Mouse (Mus musculus): ENCODE results near the gene Vps37d. TPM values are rescaled to one million over a fixed set of nuclear protein-coding genes. Genes with fewer than 3 reads are reported as not detected.

Vps37d gene
- polyA plus RNA-seq, 1 experiment from 2014 or later: 12.0 TPM

GRCm38 (mm10) chr5:135044575-135044974, 33.5 kb downstream of the Vps37d start:
- Histone ChIP-seq H3K4me1 (replicated peaks; ENCODE audit: control insufficient read depth, insufficient read depth, low read length) (0 out of 2 replicates have a peak, but pooled peaks cover 2% of the 10 kb centered on the region), H3K9me3 (ENCODE audit: control insufficient read depth, low read length) (no peaks in the 10 kb centered on the region), H3K4me2 (replicated peaks; ENCODE audit: low read depth, low read length) (no peak overlapping the region), H3K4me3 (ENCODE audit: low read depth, low read length) (no peak overlapping the region), H3K9ac (ENCODE audit: low read depth, low read length) (no peak overlapping the region), H3K36me3 (ENCODE audit: control insufficient read depth, insufficient read depth, low read length) (no peaks in the 10 kb centered on the region), H3K27ac (ENCODE audit: low read depth, low read length) (no peak overlapping the region), H3K27me3 (ENCODE audit: control insufficient read depth, insufficient read depth, low read length) (no peaks in the 10 kb centered on the region; the same call in 1 of the 2 replicates)
- WGBS: 88% methylated on average over 3 of the region's 3 CpGs
- ATAC-seq (ENCODE audit: low FRiP score) (no peak), DNase-seq (ENCODE audit: low spot score) (no peak)

- 28% methylated on average over 20 of the region's 21 CpGs for WGBS
- Histone ChIP-seq H3K4me3 (ENCODE audit: low read depth, low read length) (no peak overlapping the region), H3K36me3 (ENCODE audit: control insufficient read depth, insufficient read depth, low read length) (no peaks in the 10 kb centered on the region), H3K9ac (ENCODE audit: low read depth, low read length) (no peak overlapping the region), H3K4me2 (replicated peaks; ENCODE audit: low read depth, low read length) (no peak overlapping the region), H3K27ac (ENCODE audit: low read depth, low read length) (no peak overlapping the region), H3K4me1 (replicated peaks; ENCODE audit: control insufficient read depth, insufficient read depth, low read length) (0 out of 2 replicates have a peak, but pooled peaks cover 2% of the 10 kb centered on the region), H3K27me3 (ENCODE audit: control insufficient read depth, insufficient read depth, low read length) (no peaks in the 10 kb centered on the region; the same call in 1 of the 2 replicates), H3K9me3 (ENCODE audit: control insufficient read depth, low read length) (no peaks in the 10 kb centered on the region)
- no peak for ATAC-seq (ENCODE audit: low FRiP score)
- DNase-seq (ENCODE audit: low spot score): no peak
Measured at GRCm38 (mm10) chr5:135042105-135042788, 35.8 kb downstream of the Vps37d start.

GRCm38 (mm10) chr5:135040777-135041176, 37.3 kb downstream of the Vps37d start:
- no peak overlapping the region for H3K4me2 ChIP-seq (replicated peaks; ENCODE audit: low read depth, low read length)
- no peaks in the 10 kb centered on the region for H3K9me3 ChIP-seq (ENCODE audit: control insufficient read depth, low read length)
- WGBS: 77% methylated on average over 11 of the region's 11 CpGs
- DNase-seq (ENCODE audit: low spot score) (no peak), ATAC-seq (ENCODE audit: low FRiP score) (no peak)
- H3K36me3 ChIP-seq (ENCODE audit: control insufficient read depth, insufficient read depth, low read length): no peaks in the 10 kb centered on the region
- no peak overlapping the region for H3K27ac ChIP-seq (ENCODE audit: low read depth, low read length)
- H3K4me3 ChIP-seq (ENCODE audit: low read depth, low read length): no peak overlapping the region
- no peak overlapping the region for H3K9ac ChIP-seq (ENCODE audit: low read depth, low read length)
- 0 out of 2 replicates have a peak, but pooled peaks cover 2% of the 10 kb centered on the region for H3K4me1 ChIP-seq (replicated peaks; ENCODE audit: control insufficient read depth, insufficient read depth, low read length)
- no peaks in the 10 kb centered on the region; the same call in 1 of the 2 replicates for H3K27me3 ChIP-seq (ENCODE audit: control insufficient read depth, insufficient read depth, low read length)

- Histone ChIP-seq H3K4me2 (replicated peaks; ENCODE audit: low read depth, low read length) (no peak overlapping the region), H3K27me3 (ENCODE audit: control insufficient read depth, insufficient read depth, low read length) (no peaks in the 10 kb centered on the region; the same call in 1 of the 2 replicates), H3K4me3 (ENCODE audit: low read depth, low read length) (no peak overlapping the region), H3K36me3 (ENCODE audit: control insufficient read depth, insufficient read depth, low read length) (no peaks in the 10 kb centered on the region), H3K9ac (ENCODE audit: low read depth, low read length) (no peak overlapping the region), H3K27ac (ENCODE audit: low read depth, low read length) (no peak overlapping the region), H3K9me3 (ENCODE audit: control insufficient read depth, low read length) (no peaks in the 10 kb centered on the region), H3K4me1 (replicated peaks; ENCODE audit: control insufficient read depth, insufficient read depth, low read length) (0 out of 2 replicates have a peak, but pooled peaks cover 2% of the 10 kb centered on the region)
- no peak for ATAC-seq (ENCODE audit: low FRiP score)
- WGBS: 43% methylated on average over 6 of the region's 6 CpGs
- no peak for DNase-seq (ENCODE audit: low spot score)
Measured at GRCm38 (mm10) chr5:135040059-135040458, 38.0 kb downstream of the Vps37d start.

GRCm38 (mm10) chr5:135039541-135039940, 38.5 kb downstream of the Vps37d start:
- Histone ChIP-seq H3K4me2 (replicated peaks; ENCODE audit: low read depth, low read length) (no peak overlapping the region), H3K4me1 (replicated peaks; ENCODE audit: control insufficient read depth, insufficient read depth, low read length) (0 out of 2 replicates have a peak, but pooled peaks cover 2% of the 10 kb centered on the region), H3K36me3 (ENCODE audit: control insufficient read depth, insufficient read depth, low read length) (no peaks in the 10 kb centered on the region), H3K9ac (ENCODE audit: low read depth, low read length) (no peak overlapping the region), H3K9me3 (ENCODE audit: control insufficient read depth, low read length) (no peaks in the 10 kb centered on the region), H3K27ac (ENCODE audit: low read depth, low read length) (no peak overlapping the region), H3K27me3 (ENCODE audit: control insufficient read depth, insufficient read depth, low read length) (no peaks in the 10 kb centered on the region; the same call in 1 of the 2 replicates), H3K4me3 (ENCODE audit: low read depth, low read length) (no peak overlapping the region)
- ATAC-seq (ENCODE audit: low FRiP score): no peak
- DNase-seq (ENCODE audit: low spot score): no peak
- WGBS: 91% methylated on average over 9 of the region's 9 CpGs

GRCm38 (mm10) chr5:135037946-135038345, 40.1 kb downstream of the Vps37d start:
- Histone ChIP-seq H3K27me3 (ENCODE audit: control insufficient read depth, insufficient read depth, low read length) (no peaks in the 10 kb centered on the region; the same call in 1 of the 2 replicates), H3K4me1 (replicated peaks; ENCODE audit: control insufficient read depth, insufficient read depth, low read length) (0 out of 2 replicates have a peak, but pooled peaks cover 2% of the 10 kb centered on the region), H3K4me2 (replicated peaks; ENCODE audit: low read depth, low read length) (no peak overlapping the region), H3K9me3 (ENCODE audit: control insufficient read depth, low read length) (no peaks in the 10 kb centered on the region), H3K27ac (ENCODE audit: low read depth, low read length) (no peak overlapping the region), H3K4me3 (ENCODE audit: low read depth, low read length) (no peak overlapping the region), H3K36me3 (ENCODE audit: control insufficient read depth, insufficient read depth, low read length) (no peaks in the 10 kb centered on the region), H3K9ac (ENCODE audit: low read depth, low read length) (no peak overlapping the region)
- ATAC-seq (ENCODE audit: low FRiP score) (no peak), DNase-seq (ENCODE audit: low spot score) (no peak)
- WGBS: 83% methylated on average over 3 of the region's 3 CpGs

GRCm38 (mm10) chr5:135035608-135036359, 42.3 kb downstream of the Vps37d start:
- Histone ChIP-seq H3K9ac (ENCODE audit: low read depth, low read length) (no peak overlapping the region), H3K27me3 (ENCODE audit: control insufficient read depth, insufficient read depth, low read length) (no peaks in the 10 kb centered on the region), H3K4me3 (ENCODE audit: low read depth, low read length) (no peak overlapping the region), H3K27ac (ENCODE audit: low read depth, low read length) (no peak overlapping the region), H3K9me3 (ENCODE audit: control insufficient read depth, low read length) (no peaks in the 10 kb centered on the region), H3K4me2 (replicated peaks; ENCODE audit: low read depth, low read length) (no peak overlapping the region), H3K36me3 (ENCODE audit: control insufficient read depth, insufficient read depth, low read length) (no peaks in the 10 kb centered on the region), H3K4me1 (replicated peaks; ENCODE audit: control insufficient read depth, insufficient read depth, low read length) (no peaks in the 10 kb centered on the region)
- WGBS: 66% methylated on average over 18 of the region's 18 CpGs
- DNase-seq (ENCODE audit: low spot score) (no peak), ATAC-seq (ENCODE audit: low FRiP score) (no peak)

- no peak overlapping the region for H3K27ac ChIP-seq (ENCODE audit: low read depth, low read length)
- no peaks in the 10 kb centered on the region for H3K4me1 ChIP-seq (replicated peaks; ENCODE audit: control insufficient read depth, insufficient read depth, low read length)
- 100% methylated on average over 2 of the region's 2 CpGs for WGBS
- no peaks in the 10 kb centered on the region for H3K9me3 ChIP-seq (ENCODE audit: control insufficient read depth, low read length)
- H3K36me3 ChIP-seq (ENCODE audit: control insufficient read depth, insufficient read depth, low read length): no peaks in the 10 kb centered on the region
- ATAC-seq (ENCODE audit: low FRiP score): no peak
- H3K4me3 ChIP-seq (ENCODE audit: low read depth, low read length): no peak overlapping the region
- H3K9ac ChIP-seq (ENCODE audit: low read depth, low read length): no peak overlapping the region
- H3K27me3 ChIP-seq (ENCODE audit: control insufficient read depth, insufficient read depth, low read length): no peaks in the 10 kb centered on the region
- no peak for DNase-seq (ENCODE audit: low spot score)
- no peak overlapping the region for H3K4me2 ChIP-seq (replicated peaks; ENCODE audit: low read depth, low read length)
Measured at GRCm38 (mm10) chr5:135034593-135034992, 43.5 kb downstream of the Vps37d start.
